Mouse (Mus musculus) neutrophil, adult 5-6 weeks (primary cell): Measurements from ENCODE around the gene Slc35b2. TPM values are rescaled to one million over a fixed set of nuclear protein-coding genes. Genes with fewer than 3 reads are reported as not detected.

Source experiments
- ATAC-seq: fragments of 151-379, 151-347 bp; 2 replicates; pipeline ENCODE4 v1.8.0; 2017; ENCODE audit warnings: mild to moderate bottlenecking, moderate TSS enrichment; ENCODE audit not compliant: insufficient number of reproducible peaks, poor library complexity, low FRiP score, severe bottlenecking; ENCODE audit errors: extremely low read depth
- total RNA-seq: library from RNA; stranded (forward); fragments of 200-1000 nt; gene quantifications from 2 replicates; pipeline ENCODE4 v1.2.3, GENCODE M21; 2017

The Slc35b2 gene
- total RNA-seq, 1 experiment from 2014 or later: 17.7 TPM

DNA sequence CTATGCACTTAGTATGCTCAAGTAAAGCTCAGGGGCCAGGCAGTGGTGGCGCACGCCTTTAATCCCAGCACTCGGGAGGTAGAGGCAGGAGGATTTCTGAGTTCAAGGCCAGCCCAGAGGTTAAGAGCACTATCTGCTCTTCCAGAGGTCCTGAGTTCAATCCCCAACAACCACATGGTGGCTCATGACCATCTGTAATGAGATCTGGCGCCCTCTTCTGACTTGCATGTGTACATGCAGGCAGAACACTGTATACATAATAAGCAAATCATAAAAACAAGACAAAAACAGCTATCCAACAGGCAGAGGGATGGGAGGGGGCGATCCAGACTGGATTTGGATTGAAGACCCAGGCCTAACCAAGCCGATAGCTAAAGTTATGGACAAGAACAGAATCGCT, 15.2 kb downstream of the Slc35b2 start:
- no peak for ATAC-seq

DNA sequence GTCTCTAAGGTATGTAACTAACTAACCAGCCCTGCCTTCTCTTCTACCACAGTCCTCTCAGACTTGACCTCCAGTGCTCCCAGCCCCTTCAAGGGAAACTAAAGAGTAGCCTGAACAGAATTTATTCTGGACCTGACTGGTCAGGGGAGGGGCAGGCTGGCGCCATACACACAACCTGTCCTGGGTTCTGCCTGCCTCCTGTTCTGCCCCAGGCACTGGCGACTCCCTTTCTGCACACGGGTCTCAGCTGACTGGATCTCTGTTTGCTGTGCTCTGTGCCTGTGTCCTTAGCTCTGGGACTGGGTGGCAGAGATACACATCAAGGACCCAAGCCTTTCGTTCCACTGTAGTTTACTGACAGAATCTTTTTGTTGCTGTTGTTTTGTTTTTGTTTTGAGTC, 15.9 kb downstream of the Slc35b2 start:
- ATAC-seq: no peak

DNA sequence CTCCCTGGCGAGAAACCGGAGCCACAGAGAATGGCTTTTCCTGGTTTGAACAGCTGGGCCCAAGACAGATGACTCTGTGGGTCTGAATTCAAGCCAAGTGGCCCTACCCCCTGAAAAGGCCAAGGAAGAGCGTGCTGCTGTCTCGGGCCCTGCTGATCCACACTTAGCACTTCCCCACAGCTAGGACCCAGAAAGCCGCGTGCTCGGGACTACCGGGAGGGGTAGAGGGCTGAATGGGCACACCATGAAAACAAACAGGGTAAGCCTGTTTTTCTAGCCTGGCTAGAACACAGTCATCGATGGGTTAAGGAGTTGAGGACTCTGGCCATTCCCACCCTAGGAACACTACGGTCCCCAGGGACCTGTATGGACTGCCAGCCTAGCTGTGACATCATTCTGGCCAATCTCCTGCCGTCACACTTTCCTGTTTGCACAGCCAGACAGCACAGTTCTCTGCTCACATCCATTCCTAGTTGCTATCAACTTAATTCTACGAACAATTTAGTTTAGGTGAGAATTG, 17.3 kb downstream of the Slc35b2 start:
- no peak for ATAC-seq

DNA sequence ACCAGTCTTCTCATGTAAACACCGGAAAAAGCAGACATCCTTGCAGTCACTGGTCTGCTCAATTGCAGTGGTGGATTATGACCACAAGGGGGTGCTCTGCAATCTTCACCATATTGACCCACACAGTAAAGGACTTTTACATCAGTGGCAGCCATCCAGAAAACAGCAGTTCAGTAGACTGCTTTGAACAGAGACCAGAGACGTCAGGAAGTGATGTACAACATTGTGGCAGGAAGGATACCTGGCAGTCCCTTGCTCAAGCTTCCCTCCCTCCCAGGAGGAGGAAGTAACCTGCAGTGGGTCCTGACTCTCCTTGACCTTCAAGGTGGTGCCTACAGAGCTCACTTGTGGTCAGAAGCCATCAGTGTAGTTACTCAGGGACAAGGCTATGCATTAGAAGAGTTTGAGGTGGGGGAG, 17.9 kb downstream of the Slc35b2 start:
- ATAC-seq: peak; percentile 68

DNA sequence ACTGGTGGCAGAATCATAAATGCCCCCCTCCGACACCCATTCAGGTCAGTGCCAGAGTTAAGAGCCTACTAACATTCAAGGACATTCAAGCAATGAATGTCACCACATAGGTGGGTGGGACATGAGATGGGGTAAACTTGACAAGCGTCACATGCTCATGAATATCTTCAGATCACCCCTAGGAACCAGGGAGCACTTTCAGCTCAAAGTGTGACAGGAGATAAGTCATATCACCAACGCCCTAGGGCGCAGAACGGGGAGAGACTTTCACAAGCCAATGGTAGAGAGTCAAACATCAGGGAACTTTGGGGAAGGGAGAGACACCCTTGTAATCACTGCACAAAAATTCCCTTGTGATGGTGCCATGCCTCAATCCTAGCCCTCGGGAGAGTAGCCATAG, 18.5 kb downstream of the Slc35b2 start:
- no peak for ATAC-seq

DNA sequence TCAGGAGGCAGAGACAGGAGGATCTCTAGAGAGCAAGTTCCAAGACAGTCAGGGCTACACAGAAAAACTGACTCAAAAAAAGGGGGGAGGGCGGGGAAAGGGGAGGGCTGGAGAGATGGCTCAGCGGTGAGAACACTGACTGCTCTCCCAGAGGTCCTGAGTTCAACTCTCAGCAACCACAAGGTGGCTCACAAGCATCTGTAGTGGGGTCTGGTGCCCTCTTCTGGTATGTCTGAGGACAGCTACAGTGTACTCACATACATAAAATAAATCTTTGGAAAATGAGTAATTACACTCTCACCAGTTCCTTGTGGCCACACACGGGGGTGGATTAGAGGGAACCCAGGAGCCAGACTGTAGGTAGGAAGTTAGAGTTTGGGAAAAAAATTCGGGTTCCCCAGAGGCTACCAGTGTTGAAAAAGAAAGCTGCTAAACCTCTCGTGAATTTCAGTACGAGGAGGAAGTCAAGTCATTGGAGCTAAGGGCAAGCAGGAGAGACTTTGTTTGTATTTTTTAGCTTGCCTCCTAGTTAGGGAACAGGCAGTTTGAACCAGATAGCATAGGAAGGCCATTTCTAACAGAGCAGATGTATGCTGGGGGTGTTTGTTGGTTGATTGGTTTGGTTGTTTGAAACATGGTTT, 19.2 kb downstream of the Slc35b2 start:
- no peak for ATAC-seq

DNA sequence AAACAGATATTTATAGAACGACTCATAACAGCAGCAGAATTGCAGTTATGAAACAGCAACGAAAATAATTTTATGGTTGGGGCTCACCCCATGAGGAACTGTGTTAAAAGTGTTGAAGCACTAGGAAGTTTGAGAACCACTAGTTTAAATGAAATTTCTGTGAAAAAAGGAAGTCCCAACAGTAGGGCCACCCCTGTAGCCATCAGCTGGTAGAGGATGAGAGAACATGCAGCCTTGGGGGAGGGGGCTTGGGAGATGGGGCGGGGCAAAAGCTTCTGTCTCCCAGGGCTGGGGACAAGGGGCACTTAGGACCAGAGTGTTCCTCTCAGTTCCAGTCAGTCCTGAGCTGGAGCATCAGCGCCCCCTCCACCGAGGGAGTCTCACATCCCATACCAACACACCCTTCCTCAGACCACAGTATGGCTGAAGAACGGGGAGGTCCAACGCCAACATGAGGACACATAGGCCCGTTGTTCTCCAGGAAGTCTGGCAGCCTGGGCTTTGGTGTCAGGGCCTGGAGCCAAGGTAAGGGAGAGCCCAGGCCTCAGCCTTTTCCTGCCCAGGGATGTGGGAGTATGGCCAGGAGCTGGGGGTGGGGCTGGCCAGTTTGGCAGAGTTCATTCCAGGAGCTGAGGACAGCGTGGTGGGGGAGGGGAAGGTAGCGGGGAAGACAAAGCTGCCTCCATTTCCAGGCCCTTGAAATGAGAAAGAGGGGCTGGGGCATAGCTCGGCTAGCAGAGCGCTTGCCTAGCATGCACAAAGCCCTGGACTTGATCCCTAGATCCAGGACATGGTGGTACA, 20.6 kb downstream of the Slc35b2 start:
- no peak for ATAC-seq

DNA sequence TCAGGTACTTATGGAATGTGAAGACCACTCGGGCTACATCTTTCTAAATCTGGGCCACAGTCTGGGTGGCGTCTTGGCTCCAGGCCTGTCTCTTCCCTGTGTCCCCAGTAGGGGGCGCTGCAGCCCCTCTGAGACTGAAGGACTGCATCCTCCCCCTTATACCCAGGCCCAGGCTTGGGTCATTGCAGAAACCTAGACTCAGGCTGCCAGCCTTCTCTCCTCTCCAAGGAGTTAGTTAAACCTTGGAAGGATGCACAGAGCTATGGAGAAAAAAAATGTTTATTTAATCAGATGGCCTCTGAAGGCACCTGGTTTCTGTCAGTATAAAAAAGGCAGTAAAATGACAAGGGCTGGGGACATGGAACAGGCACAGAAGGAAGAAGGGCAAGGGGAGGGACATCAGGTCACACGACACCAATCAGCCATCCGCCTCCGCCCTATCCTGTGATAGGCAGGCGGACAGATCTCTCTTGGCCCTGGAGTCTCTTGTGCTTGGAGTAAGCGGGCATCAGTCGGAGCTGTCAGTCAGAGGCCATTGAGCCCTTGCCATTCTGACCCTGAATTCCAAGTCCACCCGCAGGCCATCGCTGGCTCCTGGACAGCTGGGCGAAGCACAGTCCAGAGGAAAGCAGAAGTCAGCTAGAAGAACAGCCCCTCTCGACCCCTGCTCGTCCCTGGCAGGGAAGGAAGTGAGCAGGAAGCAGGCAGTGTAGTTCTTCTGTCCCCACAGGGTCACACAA, 21.4 kb downstream of the Slc35b2 start:
- peak; percentile 24; the same call in 1 of the 2 replicates for ATAC-seq

DNA sequence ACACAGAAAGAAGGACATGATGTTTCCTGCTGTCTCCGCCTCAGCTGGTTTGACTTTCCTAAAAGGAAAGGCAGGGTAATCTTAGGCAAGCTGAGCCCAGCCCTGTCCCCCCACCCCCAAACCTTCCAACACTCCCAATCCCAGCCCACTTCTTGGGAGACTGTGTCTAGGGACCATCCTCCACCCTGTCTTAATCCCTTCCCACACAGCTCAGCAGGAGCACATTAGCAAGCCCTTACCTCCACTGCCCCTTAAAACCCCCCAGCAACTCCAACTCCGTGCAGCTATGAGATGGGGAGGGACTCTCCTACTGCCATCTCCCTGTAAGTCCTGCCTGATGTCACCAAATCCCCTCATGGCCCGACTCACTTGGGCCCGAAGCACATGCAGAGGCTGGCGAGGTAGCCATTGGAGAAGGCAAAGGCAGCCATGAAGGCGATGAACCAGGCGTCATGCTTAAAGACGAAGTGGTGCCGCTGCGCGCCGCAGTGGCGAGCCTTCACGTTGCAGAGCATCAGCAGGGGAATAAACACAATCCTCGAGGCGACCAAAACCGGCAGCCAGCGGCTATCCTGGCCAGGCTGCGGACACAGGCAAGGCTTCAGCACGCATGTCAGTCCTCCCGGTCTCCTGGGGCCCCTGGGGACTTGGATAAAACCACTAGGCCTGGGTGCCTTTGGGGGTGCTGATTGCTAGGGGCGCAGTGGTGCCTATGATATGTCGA, 22.2 kb downstream of the Slc35b2 start:
- ATAC-seq: no peak

DNA sequence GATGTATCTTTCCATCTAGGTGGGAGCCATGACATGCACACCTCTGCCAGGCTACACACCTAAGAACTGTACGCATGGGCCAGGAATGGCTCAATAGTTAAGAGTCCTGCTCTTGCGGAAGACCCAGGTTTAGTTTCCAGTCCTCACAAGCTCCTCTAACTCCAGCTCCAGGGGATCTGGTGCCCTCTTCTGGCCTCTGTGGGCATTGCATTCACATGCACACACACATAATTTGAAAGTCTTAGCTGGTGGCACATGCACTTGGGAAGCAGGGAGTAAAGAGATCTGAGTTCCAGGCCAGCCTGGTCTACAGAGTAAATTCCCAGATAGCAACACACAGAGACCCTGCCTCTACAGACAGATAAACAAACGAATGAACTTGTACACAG, 22.8 kb downstream of the Slc35b2 start:
- ATAC-seq: no peak

DNA sequence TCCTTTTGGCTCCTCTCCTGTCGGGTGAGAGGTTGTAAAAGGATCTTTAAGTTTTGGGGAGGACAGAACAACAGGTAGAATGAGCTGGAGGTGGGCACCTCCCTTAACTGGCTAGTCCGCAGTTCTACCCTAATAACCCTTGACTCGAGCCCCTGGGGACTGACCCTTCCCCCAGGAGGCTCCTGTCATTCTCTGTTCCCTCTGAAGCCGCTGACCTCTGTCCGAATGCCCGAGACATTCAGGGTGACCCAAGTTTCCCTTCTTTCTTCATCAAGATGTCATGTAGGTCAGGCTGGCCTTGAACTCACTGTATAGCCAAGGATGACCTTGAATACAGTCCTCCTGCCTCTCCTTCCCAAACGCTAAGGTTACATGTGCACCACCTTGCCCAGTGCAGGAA, 24.7 kb downstream of the Slc35b2 start:
- no peak for ATAC-seq

DNA sequence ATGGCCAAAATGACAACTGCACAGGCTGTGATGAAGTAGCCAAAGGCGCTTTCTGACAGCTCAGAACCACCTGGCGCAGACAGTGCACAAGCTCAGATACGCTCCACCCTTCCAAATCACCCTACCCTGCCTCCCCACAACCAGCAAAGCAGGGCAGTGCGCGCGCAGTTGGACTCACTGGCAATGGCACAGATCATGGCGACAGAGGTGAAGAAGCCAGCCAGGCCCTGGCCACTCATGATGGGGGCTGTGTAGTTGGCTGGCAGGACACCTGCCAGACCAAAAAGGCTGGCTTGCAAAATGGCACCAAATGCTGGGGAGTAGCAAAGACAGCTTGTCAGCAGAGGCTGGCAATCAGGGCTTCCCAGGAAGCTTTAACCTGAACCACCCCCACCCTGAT, 25.6 kb downstream of the Slc35b2 start:
- no peak for ATAC-seq

DNA sequence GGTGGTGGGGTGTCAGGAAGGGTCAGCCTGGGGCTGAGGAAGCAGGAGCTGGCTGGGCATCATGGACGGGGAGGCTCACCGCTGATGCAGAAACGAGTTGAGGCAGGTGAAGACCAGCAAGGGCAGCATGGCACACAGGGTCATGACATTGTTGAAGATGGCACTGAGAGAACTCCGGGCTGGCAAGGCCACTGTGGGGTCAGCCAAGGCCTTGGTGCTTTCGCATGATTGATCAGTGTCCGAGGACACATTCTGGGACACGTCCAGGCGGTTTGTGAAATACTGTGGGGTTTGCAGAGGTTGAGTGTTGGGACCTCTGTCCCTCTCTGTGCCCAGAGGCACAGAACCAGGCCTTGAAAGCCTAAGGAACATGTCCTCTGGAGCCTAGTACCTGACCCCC, 26.2 kb downstream of the Slc35b2 start:
- ATAC-seq: no peak

DNA sequence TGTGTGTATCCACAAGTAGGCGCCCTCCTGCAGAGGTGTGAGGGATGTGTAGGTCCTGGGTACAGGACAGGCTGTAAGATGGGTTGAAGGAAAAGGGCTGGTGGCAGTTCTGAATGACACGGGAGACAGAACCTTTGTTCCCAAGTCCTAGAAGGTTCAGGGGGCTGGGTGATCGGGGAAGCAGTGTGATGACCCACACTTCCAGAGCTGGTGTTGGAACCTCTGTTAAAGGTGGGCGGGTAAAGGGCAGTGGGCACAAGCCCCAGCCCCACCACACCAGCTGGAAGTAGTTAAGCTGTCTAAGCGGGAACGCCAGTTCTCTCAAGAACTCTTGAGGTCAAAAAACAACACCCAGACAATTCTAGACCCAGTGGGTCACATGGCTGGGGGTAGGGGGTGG, 26.7 kb downstream of the Slc35b2 start:
- ATAC-seq: no peak

DNA sequence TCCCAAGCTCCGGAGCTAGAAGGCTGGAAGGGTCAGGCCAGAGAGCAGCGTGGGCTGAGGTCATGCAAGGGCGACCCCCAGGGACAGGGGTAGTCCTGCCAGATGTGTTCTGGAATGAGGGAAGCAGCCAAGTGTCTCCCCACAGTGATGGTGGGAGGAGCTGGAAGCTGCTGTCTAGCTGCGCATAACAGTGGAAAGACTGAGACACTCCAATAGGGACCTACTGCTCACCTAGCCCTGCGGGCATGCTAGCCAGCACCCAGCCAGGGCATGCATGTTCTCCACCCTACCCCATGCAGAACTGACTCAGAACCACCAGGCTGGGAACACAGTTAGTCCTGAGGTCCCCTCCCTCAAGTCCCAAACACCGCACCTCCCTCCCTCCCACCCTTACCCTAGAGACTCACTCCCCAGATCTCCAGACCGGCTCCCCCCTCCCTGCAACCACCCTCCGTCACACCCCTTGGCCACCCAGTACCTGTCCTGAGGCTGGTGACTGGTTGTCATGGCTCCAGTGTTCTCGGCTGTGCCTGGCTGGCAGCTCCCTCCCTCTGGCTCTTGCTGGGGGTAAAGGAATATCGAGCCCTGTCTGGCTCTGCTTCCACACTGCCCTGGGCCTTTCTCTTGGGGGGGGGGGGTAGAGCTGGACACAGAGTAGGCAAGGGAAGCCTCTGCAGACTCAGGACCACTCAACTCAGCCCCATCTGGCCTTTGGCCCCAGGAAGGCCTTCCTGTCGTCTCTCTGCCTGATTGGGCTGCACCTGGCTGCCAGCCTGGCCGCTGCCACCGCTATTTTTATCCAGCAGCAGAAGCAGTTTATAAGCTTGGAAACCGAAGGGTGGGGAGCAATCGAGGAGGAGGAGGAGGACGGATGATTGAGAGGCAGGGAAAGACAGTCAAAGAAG, 28.3 kb downstream of the Slc35b2 start:
- ATAC-seq: no peak

DNA sequence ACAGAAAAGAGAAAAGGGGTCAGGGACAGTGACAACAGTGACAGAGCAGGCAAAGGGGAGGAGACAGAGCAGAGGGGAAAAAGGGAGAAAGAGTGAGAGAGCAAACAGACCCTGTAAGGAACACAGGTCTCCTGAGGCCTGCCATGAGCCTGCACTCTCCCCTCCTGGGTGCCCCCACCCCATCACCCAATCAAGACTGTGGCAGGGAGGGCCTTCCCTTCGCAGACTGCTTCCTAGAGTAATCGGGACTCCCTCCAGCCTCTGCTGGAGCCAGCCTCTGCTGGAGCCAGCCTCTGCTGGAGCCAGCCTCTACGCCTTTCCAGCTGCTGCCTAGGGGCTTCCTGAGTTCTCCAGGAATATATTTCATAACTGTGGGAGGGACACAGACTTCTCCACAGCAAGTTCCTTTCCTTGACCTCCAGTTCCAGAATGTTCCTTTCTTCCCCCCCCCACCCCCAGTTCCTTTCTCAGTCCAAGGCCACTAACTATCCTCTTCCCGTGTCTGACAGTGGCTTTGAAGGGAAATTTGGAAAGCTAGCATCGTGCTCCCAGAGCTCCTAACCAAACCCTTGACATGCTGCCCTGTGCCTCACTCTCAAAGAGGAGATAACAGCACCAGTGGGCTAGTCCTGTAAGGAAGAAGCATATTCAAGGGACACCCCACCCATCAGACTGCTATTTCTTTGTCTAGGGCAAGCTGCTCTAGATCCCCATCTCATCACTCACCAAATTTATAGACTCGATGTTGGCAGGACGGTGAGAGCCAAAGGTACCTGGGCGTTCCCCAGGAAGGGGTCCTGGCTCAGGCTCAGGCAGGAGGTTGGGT, 29.1 kb downstream of the Slc35b2 start:
- ATAC-seq: no peak

DNA sequence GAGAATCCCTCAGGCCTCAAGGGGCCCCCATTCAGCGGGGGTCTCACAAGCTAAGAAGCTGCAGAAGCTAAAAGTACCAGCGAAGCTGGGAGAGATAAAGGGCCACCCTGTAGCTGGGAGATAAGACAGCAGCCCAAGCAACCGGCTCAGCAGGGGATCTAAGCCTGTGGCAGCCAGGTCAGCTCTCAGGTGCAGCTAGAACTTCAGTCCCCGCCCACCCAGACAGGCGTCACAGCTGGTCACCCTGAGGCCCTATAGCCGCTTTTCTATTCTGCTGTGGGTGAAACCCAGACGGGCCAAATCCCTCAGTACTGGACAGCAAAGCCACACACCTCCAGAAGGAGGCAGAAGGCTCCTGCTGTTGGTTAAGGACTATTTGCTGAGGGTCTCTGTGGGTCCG, 29.8 kb downstream of the Slc35b2 start:
- no peak for ATAC-seq
